Mouse (Mus musculus) megakaryocyte, adult 5-6 weeks (primary cell): Measurements from ENCODE around the gene Krtap5-5. TPM values are rescaled to one million over a fixed set of nuclear protein-coding genes. Genes with fewer than 3 reads are reported as not detected.
"Not testable (repeated sequence)": the region's sequence is repeated elsewhere in the genome, so short reads cannot be mapped to it uniquely, and the experiment has no call there.

ENCODE experiments used
- ATAC-seq: 2 replicates; pipeline ENCODE4 v1.8.0; 2016; ENCODE audit warnings: mild to moderate bottlenecking, inconsistent platforms; ENCODE audit not compliant: poor library complexity, severe bottlenecking
- total RNA-seq, 2 experiments: library from RNA; stranded (forward) in 1 of 2; stranded (reverse) in 1 of 2; fragments of 153-499, 151-499 nt in 1 of 2; fragments of 221-1000, 200-1000 nt in 1 of 2; gene quantifications; 2 replicates each; pipeline versions ENCODE4 v1.2.3 to v1.2.4; 2015 to 2017

The Krtap5-5 gene
- total RNA-seq (2015) (not detected in 2 replicates), total RNA-seq (2017) (not detected in 2 replicates)

GRCm38 (mm10) chr7:142229871-142230270 is at the start of gene Krtap5-5:
TSS of gene Krtap5-5 (minus strand) at chr7:142229971.
- not testable (repeated sequence) for ATAC-seq

GRCm38 (mm10) chr7:142279291-142279690 is 49.5 kb upstream of the Krtap5-5 start:
- not testable (repeated sequence) for ATAC-seq

GRCm38 (mm10) chr7:142278183-142278582 is 48.4 kb upstream of the Krtap5-5 start:
- ATAC-seq = peak; percentile 95

- not testable (repeated sequence) for ATAC-seq
Measured at GRCm38 (mm10) chr7:142274263-142274662, 44.5 kb upstream of the Krtap5-5 start, which contains the start of gene Gm4559. TSS of gene Gm4559 (minus strand) at chr7:142274363.

GRCm38 (mm10) chr7:142258254-142258653 is 28.5 kb upstream of the Krtap5-5 start, which contains the start of gene Gm2431:
TSS of gene Gm2431 (minus strand) at chr7:142258354.
- ATAC-seq = not testable (repeated sequence)

GRCm38 (mm10) chr7:142255517-142255916 is 25.7 kb upstream of the Krtap5-5 start:
- peak; percentile 95 for ATAC-seq

- ATAC-seq = no peak
Measured at GRCm38 (mm10) chr7:142249824-142250223, 20.1 kb upstream of the Krtap5-5 start.

GRCm38 (mm10) chr7:142240978-142241377 is 11.2 kb upstream of the Krtap5-5 start, which contains the start of gene Gm40460:
TSS of gene Gm40460 (minus strand) at chr7:142241078.
- no peak for ATAC-seq

GRCm38 (mm10) chr7:142231540-142231939 is 1.8 kb upstream of the Krtap5-5 start:
- no peak for ATAC-seq

GRCm38 (mm10) chr7:142224518-142224917 is 5.3 kb downstream of the Krtap5-5 start:
- ATAC-seq = no peak

- ATAC-seq = not testable (repeated sequence)
Measured at GRCm38 (mm10) chr7:142212136-142212535, 17.6 kb downstream of the Krtap5-5 start.

GRCm38 (mm10) chr7:142211559-142211958 is 18.2 kb downstream of the Krtap5-5 start, which contains the start of gene Gm7579:
TSS of gene Gm7579 (plus strand) at chr7:142211859.
- ATAC-seq = no peak

- ATAC-seq = not testable (repeated sequence)
Measured at GRCm38 (mm10) chr7:142206891-142207290, 22.9 kb downstream of the Krtap5-5 start.

GRCm38 (mm10) chr7:142205488-142205887 is 24.3 kb downstream of the Krtap5-5 start:
- no peak for ATAC-seq

GRCm38 (mm10) chr7:142201064-142201463 is 28.7 kb downstream of the Krtap5-5 start, which contains the start of gene Krtap5-3:
TSS of gene Krtap5-3 (plus strand) at chr7:142201364.
- no peak for ATAC-seq

- ATAC-seq = no peak
Measured at GRCm38 (mm10) chr7:142198748-142199147, 31.0 kb downstream of the Krtap5-5 start.

GRCm38 (mm10) chr7:142190289-142190688 is 39.5 kb downstream of the Krtap5-5 start, which contains the start of gene Gm10153:
TSS of gene Gm10153 (minus strand) at chr7:142190389.
- no peak for ATAC-seq

- no peak for ATAC-seq
Measured at GRCm38 (mm10) chr7:142188156-142188555, 41.6 kb downstream of the Krtap5-5 start.

GRCm38 (mm10) chr7:142181021-142181420 is 48.8 kb downstream of the Krtap5-5 start:
- ATAC-seq = no peak
